8 mouse cellular contexts compared by ENCODE assay signal in genomic region chrX:77487922-77488799, GRCm38 (mm10). TPM values are rescaled to one million over a fixed set of nuclear protein-coding genes. Genes with fewer than 3 reads are reported as not detected.
DNase-seq lines count a peak whose midpoint lies in the region; ATAC-seq lines count a peak whose summit lies in the region.

No protein-coding gene starts in this region.

- peak; percentile 9 for DNase-seq in cerebellum, adult 11 months
- no peak for DNase-seq in cerebellum, adult 9-11 months
- DNase-seq in layer of hippocampus, adult 8-10 months (ENCODE audit: low spot score in 2 of 2), result peak; percentile 2 to 5
- DNase-seq in layer of hippocampus, postnatal 25 days (ENCODE audit: extremely low spot score in 1 of 2, low spot score in 1 of 2), result no peak
- DNase-seq in adrenal gland, postnatal 36 days, result peak; percentile 61 to 63
- DNase-seq in kidney, postnatal 10 days, result peak; percentile 15
- no peak for DNase-seq in c-Kit-positive CD71-positive TER-119-positive erythroid progenitor cells, embryonic 14.5 days (ENCODE audit: low spot score)

- ATAC-seq in CD4-positive, CD25-positive, alpha-beta regulatory T cell, adult 4 months, result no peak

RNA-seq across cellular contexts. Expression of gene Tbl1x, which starts 22.7 kb away (rescaled TPM):
- total RNA-seq in layer of hippocampus, adult 8-10 months (2022), result 10 to 100 TPM; 31.9 to 36.1 (median 34.3) TPM
- total RNA-seq in layer of hippocampus, postnatal 25 days (2021), result 10 to 100 TPM; 29.8 to 32.7 TPM
- total RNA-seq in adrenal gland, postnatal 36 days (2021), result 10 to 100 TPM; 73.9 to 79.9 TPM
- 10 to 100 TPM; 28.4 to 29.3 TPM for polyA plus RNA-seq in CD4-positive, CD25-positive, alpha-beta regulatory T cell, adult 4 months (2017; shearing (Covaris generic))

Comparison
In these comparisons a context has a peak if more than half of its experiments do, and no peak if none do; other contexts are left out.
1. DNase-seq: peak in cerebellum, adult 11 months (single experiment), layer of hippocampus, adult 8-10 months (2 of 2), adrenal gland, postnatal 36 days (2 of 2) and kidney, postnatal 10 days (single experiment); none in cerebellum, adult 9-11 months (single experiment), layer of hippocampus, postnatal 25 days (0 of 2) and c-Kit-positive CD71-positive TER-119-positive erythroid progenitor cells, embryonic 14.5 days (single experiment).